Mouse (Mus musculus): ENCODE results near the gene Tra2a. TPM values are rescaled to one million over a fixed set of nuclear protein-coding genes. Genes with fewer than 3 reads are reported as not detected.

The Tra2a gene
- polyA plus RNA-seq, 1 experiment = 120 TPM

DNA sequence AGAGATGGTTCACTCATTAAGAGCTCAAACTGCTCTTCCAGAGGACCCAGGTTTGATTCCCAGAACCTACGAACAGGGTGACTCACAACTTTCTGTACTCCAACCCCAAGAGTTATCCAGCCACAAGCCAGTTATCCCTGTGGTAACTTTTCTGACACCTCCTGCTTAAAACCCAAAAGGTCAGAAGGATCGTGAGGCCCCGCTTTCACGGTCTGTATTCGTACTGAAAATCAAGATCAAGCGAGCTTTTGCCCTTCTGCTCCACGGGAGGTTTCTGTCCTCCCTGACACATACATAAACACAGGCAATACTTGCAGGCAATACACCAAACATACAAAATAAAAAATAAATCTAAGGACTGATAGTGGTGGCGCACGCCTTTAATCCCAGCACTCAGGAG is 27.5 kb downstream of the Tra2a start:
- DNase-seq (ENCODE audit: low spot score) = peak; percentile 100

DNA sequence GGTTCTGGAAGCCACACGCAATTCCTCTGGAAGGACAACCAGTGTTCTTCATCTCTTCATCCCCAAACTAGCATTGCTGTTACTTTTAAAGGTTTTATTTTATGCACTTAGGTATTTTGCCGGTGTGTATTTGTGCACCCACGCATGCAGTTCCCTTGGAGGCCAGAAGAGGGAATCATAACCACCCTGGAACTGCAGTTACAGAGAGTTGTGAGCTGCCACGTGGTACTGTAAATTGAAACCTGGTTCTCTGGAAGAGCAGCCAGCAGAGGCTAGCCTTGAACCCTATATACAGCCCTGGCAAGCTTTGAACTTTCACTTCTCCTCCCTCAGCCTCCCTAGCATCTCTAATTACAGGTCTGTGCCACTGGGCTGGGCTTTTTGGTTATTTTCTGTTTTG is 30.5 kb downstream of the Tra2a start:
- no peak for DNase-seq (ENCODE audit: low spot score)

DNA sequence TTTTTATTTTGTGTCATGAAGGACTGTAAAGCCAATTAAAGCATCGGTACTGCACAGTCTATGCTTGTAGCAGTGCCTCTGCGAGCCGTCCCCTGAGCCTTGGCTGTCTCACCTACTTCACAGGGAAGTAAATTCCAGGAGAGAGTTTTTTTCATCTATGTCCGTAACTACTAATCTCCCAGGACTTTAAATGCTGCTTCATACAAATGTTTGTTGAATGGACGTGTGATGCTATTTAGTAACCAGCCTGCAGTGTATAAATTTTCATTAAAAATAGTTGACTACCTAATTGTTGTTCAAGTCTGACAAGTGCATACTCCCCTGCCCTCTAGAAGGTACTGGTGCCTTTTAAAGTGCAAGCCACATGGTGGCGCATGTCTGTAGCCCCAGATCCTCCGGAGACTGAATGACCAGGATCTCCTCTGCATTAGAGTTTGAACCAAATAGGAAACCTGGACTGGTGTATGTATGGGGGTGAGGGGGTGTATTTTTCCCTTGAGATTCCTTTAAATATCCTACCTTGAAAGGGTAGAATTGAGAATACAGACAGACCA is 35.6 kb downstream of the Tra2a start:
- DNase-seq (ENCODE audit: low spot score) = no peak

DNA sequence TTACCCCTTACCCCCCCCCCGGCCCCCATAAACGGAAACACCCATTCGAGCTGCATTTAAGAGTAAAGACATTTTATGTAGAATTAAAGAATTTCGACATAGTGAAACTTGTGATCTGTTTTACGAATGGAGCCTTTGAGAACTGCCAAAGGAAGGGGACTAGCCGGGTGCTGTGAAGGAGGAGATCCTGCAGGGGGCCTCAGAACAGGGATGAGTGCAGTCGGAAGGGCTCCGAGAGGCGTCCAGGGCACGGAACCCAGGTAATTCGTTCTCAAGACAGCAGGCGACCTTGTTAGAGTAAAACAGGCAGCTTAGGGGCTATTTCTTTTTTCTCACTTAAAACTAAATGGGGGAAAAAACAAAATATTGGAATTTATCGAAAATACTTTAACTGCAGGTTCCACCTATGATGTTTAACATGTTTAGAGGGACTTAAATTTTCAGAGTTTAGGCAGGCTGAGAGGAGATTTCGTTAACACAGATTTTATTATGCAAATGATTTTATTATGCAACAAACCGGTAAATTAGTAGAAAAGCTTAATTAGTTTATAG is 36.6 kb downstream of the Tra2a start:
- DNase-seq (ENCODE audit: low spot score) = no peak

DNA sequence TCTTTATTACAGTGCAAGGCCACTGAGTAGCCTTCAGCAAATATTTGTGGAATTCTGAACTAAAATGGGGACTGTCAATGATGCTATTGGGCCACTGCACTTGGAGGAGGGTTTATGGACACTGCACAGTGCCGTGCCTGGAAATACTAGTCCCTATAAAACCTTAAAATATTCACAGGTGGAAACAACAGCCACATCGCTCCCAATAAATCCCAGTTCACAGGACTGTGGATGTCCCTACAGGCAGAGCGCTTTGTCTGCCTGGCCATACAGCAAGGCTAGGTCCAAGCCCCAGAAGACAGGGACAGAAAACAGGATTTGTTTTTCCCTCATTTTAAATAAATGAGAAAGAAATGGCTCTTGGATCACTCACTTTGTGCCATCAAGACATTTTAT is 38.1 kb downstream of the Tra2a start:
- DNase-seq (ENCODE audit: low spot score) = no peak

DNA sequence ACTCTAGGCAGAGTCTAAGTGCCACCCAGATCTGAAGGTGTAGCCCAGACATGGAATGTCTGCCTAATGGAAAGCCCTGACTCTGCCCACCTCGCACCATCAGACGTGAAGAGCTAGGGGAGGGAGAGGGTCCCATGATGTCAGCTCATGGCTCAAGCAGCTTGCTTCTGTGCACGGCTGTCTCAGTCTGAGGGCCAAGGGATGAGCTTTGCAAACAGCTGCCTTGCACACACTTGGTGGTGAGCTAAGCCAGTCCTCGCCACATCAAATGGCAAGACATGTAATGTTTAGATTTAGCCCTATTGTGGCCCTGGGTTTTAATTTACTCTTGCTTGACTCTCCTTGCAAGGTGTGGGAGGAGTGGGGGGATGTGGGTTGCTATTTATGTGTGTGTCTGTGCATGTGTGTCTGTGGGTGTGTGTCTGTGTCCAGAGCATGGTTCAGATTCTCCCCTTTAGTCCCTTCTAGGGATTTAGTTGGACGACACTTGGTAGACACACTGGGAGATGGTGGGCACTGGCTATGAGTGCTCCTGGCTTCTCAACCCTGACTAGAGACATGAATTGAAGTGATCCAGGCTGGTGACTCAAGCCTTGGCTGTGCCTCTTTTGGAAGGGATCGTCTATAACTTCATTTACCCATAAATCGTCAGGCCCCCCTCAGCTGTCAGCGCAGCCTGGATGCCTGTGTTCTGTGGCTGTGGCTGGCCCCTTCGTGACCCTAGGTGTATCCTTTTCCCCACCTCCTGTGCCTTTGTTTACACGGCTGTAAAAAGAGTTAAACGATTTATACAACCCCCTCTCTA is 38.7 kb downstream of the Tra2a start:
- no peak for DNase-seq (ENCODE audit: low spot score)

DNA sequence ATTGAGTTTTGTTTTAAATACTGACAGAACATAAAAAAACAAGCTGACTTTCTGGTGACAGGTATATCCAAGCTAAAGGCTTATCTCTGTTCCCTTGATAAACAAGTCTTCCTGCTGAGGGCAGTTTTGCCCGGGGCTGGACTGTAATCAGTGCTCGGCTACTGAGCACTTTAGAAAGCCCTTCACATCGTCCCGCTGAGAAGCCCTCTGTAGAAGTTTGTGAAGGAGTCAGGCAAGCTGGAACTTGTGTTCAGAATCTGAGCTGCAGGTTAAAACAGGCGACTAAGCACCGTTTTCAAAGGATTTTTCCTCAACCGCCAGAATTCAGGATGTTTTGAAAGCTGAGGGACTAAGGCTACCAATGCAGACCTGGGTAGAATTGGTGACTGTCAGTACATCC is 41.9 kb downstream of the Tra2a start:
- DNase-seq (ENCODE audit: low spot score) = no peak

DNA sequence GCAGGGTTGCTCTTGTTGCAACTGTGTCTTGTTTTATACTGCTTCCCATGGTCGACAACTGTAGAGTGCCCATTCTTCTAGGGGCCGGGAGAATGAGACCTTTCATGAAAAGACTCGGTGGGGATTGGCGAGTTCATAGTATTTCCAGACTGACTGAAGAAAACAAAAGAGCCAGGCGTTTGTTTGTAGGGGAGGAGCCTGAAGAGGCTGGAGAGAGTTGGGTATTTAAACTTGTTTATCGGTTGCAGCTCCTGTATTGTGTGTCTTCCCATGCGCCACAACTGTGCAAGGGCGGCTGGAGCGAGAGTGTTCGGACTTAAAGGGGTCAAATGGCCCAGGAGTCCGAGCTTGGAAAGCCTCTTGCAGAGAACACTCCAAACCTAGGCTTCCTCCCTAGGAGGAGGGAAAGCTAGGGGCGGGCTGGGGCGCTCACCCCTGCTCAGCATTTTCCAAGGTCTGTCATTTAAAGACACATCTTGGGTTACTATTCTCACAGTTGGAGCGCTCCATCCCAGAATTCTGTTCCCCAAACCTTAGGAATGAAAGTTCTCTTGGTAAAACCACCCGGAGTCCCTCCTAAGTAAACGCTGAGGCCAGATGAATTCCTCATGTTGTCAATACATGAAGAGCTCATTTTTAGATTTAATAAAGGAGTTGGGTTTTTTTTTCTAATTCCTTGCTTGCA is 43.8 kb downstream of the Tra2a start:
- no peak for DNase-seq (ENCODE audit: low spot score)

DNA sequence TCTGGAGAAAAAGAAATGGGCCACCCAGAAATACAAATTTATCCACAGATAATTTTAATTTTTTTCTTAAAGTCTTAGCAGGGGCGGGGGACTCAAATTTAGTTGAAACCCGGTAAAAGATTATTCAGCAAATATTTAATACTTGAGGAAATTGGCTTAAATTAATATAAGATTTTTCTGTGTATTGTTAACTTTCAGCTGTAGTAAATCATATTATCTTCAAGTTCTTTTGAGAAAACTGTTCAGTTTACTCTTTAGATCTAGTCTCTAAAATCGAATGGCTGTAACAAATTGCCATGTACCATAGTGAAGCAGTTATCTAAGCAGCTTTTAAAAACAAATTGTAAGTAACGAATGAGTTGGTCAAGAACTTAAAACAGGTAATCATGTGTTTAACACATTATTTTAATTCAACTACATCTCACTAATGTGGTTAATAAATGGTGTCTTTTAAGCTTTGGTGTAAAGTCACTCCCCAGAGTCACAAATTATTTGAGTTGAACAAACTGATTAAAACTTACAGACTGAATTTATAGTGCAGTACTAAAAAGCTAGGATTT is 44.8 kb downstream of the Tra2a start:
- no peak for DNase-seq (ENCODE audit: low spot score)

DNA sequence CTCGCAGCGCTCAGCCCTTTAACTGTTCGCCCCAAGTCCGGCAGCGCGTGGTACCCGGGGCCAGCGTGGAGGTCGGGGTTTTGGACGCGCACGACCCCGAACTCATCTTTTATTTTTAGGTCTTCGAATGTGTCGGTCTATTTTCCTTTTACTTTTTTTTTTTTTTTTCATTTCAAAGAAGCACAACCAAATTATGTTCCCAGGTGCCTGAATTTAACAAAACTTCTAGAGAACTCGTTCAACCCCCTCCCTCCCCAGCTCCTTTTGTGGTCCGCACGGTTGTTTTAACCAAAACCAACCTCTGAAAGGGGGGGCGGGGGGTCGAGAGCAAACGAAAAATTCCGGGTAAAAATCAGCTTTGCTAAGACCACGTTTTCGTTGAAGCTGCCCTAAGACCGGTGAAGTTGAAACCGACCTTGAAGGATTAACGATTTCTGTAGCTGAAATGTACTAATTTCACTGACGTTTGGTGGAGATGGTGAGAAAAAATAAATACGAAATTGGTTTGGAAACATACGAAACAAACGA is 45.5 kb downstream of the Tra2a start:
- no peak for DNase-seq (ENCODE audit: low spot score)

DNA sequence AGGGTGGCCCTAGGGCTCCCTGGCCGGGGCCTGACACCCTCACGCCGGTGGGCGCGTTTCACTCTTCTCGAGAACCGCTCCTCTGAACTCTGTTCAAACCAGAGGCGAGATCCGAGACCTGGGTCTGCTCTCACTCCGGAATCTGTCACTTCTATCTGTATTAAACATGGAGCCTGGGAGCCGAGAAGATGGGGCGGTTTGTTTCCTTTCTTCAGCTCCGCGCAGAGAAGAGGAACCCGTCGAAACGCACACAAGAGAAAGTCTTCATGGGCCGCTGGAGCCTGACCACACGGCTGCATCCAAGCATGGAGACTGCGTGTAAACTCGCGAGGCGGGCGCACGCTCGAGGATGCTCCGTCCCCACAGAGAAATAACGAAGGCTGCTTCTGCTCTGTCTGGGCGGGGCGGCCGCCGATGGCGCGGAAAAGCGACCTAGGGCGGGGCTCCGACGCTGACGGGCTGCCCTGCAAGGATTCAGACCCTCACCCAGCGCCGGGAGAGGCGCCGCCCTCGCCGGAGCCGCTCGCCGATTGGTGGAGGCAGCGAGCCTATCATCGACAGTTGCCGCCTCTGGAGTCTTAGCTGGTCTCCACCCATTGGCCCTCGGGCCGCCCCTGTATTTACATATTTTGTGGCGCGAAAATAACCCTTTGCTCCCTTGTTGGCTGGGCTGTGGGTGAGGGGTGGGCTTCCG is 46.1 kb downstream of the Tra2a start:
- DNase-seq (ENCODE audit: low spot score) = peak; percentile 46

DNA sequence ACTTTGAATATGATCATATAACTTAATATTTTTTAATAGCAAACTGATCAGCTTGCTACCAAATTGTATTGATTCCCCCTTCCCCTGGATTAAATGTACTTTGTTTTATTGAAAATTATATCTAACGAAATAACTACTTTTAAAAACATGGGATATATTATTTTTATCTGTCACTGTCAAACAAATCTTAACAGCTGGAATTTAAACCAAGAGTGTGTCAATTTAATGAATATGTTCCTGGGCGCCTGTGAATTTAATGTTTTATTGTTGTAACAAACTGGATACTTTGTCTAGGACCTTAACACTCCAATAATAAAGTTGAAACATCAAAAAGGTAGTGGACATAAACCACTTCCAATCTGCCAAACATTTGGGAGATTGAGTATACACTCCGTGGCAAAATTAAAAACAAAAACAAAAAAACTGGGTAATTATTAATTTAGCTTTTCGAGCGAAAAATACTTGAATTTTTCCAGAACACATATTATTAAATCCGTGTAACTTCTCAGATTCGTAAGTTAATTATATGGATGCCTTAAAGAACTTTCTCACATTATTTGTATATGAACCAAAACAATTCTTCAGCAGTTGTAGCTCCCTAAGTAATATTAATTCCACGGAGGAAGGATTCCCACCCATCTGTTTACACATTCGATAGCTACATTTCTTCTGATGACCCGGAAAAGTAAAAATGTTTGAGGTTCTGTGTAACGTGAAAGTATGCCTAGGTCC is 46.9 kb downstream of the Tra2a start:
- DNase-seq (ENCODE audit: low spot score) = no peak

DNA sequence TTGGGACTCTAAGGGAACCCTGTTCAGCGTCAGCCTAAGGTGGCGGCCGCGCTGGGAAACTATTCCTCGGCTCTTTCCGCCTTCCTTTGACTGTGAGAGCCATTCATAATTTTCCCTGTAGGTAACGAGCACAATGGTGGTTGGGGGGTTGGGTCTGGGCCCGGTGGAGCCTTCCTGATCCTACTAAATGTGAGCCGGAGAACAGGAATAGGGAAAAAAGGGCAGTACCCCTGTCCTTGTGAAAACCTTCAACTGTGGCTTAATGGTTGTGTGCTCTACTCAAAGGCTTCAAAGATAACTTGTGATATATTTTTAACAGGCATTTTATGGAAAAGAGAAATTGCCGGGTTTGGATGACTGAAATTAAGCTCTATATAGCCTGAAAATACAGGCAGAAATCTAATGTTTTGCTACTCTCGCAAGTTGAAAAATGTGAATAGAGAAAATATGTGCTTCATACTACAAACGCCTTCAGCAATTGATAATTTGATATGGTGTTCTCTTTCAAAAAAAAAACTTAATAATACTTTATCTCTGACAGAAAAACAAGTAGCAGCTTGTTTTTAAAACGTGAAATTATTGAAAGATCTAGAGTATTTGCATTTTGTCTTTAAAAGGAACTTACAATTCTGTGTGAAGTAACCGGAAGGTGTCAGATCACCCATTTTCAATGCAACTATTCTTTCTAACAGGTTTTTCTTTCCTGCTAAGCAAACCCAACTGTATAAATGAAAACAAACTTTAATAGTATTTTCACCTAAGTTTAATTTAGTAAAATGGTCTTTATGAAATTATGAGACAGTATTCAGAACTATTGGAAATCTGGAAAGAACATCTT is 47.9 kb downstream of the Tra2a start:
- no peak for DNase-seq (ENCODE audit: low spot score)

DNA sequence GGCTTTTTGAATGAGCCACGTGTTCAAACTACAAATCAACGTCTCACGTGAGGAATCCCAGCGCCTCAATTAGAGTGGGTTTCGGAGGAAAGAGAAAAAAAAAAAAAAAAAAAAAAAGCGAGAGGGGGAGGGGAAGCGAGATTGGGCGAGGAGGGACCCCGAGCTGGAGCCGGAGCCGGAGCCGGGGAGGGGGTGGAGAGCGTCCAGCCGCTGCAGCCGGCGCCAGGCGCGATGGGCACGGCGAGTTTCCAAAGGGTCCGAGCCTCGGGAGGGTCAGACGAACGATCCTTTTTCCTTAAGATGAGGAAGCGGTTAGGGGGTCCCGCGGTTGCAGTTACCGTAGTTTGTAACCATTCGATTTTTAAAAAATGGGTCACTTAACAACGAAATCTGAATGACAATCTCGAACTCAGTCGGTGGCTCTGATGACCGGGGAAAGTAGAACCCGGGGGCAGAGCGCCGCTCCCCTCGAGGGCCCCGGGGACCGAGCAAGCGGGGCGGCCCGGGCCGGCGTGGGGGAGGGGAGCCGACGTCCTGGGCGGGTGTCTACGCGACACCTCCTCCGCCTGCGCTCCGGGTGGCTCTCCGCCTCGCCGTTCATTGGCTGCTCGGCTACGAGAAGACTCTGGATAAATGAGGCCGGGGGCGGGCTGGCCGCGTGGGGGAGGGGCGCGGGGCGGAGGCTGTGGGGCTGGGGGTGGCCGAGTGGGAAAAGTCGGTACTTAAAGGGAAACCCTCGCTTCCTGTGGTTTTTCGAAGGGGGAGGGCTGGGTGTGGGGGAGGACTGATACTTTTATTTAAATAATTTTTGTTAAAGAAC is 48.7 kb downstream of the Tra2a start, which contains the start of gene Igf2bp3:
Igf2bp3 (minus strand) TSS at position 30 of the 820 bp plus-strand sequence.
- peak; percentile 40 for DNase-seq (ENCODE audit: low spot score)

DNA sequence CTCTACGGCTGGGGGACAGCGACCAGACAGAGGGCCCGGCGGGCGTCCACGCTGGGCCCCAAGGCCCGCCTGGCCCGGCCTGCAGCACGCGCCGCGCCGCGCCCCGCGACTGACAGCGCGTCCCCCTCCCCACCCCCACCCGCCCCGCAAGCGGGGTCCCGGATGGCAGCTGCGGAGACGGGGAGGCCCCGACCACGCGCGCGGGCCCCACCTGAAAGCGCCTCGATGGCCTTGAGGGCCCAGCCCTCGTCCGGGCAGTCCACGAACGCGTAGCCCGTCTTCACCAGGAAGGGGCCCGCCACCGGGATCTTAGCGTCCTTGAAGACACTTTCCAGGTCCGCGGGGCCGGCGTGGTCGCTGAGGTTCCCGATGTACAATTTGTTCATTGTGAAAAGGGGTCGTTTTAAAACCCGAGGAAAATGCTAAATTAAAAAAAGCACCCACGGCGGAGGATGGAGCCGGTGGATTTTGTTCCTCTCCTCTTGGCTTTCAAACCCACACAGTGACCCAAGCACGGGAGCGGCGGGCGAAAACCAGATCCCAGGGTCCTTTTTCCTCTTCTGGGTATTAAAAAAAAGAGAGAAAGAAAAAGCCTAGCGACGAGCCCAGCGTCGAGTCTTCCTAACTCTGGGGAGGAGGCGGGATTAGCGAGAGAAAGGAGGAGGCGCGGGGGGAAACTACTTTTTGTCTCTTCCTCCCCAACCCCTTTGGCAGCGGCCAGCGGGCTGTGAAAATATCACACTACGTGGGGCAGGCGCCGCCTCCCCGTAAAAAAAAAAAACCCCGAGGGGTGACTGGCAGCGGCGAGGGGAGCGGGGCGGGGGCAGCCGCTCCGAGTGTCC is 49.5 kb downstream of the Tra2a start:
- DNase-seq (ENCODE audit: low spot score) = peak; percentile 32

DNA sequence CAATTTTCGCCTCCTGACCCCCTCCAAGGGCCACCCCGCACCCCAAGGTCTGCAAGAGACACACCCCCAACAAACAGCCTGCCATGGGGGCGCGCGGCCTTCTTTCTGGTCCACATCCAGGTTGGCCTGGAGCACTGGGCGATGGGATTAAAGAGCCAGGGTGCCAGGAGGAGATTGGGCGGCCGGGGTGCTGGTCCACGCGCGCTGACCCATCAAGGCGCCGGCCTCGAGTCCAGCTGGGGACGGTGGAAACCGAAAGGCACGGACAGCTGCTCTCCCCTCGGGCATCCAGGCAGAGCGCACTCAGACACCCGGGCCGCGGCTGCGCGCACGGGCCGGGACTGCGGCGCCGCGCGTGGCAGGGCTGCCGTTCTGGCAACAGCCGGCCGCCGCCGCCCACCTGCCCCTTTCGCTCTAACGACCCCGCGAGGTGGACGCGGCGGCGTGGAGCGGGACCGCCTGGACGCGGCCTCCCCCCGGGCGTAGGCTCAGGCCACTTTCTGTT is 50.2 kb downstream of the Tra2a start:
- peak; percentile 42 for DNase-seq (ENCODE audit: low spot score)

DNA sequence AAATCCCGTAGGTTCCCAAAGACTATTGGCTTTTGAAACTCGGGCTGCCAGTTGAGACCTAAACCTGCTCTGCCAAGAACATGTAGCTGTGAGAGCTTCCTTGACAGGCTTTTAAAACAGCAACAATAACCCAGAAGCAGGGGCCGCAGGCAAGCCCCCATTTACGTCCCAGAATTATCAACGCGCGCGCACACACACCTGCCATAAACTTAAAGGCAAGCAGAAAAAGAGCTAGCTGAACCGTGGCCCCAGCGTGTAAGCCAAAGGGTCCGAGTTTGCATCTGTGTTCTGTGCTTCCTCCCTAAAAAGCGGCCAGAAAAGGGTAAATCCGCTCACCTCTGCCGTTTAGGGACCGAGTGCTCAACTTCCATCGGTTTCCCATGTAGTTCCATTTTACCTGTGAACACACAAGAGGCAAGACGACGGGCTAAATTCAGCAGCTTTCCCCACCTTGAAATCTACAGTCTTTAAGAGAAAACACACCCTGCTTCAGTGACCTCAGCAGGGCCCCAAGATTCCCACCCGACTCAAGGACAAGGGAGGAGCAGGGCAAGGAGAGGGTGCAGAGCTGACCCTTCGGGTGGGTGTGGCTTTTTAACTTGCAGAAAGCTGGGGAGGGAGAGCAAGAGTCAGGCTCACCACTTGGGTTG is 50.8 kb downstream of the Tra2a start:
- DNase-seq (ENCODE audit: low spot score) = no peak

All from urinary bladder, adult 2 months (tissue).